Mouse (Mus musculus): ENCODE measurements around the gene Samd4b.
"Not testable (repeated sequence)": the region's sequence is repeated elsewhere in the genome, so short reads cannot be mapped to it uniquely, and the experiment has no call there.

- not testable (repeated sequence) for TF ChIP-seq CTCF, EP300 (IDR thresholded peaks at IDR 0.05; ENCODE audit: low read depth)
Observed at GRCm38 (mm10) chr7:28510405-28510974, 87.5 kb downstream of the Samd4b start, which contains the start of gene Ifnl2.

Data from heart, postnatal 0 days (tissue).